Mouse (Mus musculus): ENCODE data around the gene Hist3h2a.

DNA sequence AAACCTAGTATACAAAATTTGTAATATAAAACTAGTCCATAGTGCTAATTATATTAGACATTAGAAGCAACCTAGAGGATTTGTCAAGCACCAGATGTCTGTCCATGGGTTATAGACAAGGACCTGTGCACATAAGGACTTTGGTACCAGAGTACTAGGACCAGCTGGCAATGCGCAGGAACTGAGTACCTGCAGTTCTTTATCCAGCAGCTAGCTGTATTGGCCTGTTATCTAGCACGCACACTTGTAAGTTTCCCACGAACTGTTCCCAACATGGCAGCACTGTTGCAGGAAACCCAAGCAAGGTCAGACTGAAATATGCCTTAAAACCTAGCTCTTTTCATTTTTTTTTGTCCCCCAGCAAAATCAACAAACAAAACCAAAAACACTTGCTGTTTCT, 24.2 kb upstream of the Hist3h2a start:
- TF ChIP-seq CTCF (IDR thresholded peaks at IDR 0.05; ENCODE audit: low read depth): no peak
- TF ChIP-seq EP300 (optimal IDR thresholded peaks at IDR 0.05): no peak

All from stomach, postnatal 0 days (tissue).